Mouse (Mus musculus): ENCODE results near the gene Rnf10.
A peak's percentile ranks its signal among the peaks of the same experiment; 100 is the strongest.

Gene Rnf10

DNA sequence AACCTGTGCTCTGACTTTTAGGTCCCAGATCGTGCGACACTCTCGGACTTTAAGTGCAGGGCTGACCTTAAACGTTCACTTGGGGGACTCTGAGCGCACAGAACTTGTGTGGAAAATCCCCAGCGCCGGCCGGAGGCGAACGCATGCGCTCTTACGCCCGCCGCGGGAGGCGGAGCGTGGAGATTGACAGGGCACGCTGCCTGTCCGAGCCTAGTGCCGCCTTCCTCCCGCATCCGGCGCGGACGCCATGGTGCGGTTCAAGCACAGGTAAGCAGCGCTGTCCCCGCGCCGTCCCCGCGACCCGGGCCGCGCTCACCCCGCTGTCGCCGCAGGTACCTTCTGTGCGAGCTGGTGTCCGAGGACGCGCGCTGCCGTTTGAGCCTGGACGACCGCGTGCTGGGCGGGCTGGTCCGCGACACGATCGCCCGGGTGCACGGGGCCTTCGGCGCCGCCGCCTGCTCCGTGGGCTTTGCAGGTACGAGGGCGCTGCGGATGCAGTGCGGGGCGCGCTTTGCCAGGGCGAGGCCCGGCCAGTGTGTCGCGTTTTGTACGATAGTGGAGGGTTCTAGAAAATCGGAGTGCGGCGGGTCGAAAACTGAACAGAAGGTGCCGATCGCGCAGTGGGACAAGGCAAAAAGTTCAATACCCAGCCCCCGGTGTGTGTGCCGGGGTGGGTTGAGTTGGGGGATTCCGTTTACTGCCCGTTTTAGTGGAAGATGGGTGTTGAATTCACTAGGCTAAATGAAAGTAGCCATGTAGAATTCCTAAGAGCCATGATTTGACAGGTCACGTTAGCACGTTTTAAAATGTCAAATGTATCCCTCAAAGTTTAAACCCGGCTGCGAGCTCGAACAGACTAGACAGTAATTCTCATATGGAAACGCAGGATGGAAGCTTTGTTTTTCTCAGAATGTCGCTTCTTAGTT is 34.6 kb downstream of the Rnf10 start:
- DNase-seq (ENCODE audit: inconsistent age in 2 of 2, low spot score in 1 of 2) = peak; percentile 96 to 98

DNA sequence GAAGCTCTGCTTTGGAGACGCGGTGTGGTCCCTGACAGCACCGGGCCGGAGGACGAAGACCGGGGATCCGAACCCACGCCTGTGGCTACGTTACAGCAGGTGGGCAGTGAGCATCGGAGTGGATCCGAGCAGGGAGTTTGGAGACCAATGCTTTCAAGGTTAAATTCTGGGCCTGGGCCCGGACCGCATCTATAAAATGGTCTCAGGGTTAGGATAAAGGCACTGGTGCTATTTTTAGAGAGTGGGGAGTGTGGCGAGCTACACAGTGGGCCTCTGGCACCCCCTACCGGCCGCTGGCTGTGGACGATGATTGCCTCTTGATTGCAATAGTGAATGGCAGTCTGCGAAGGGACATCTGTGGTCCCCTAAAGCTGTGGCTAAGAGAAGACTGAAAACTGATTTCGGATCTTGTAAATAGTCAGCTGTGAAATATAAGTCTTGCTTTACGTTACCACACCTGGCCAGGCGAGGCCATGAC is 36.9 kb downstream of the Rnf10 start, which contains the start of gene Pop5:
Gene Pop5 (plus strand): TSS at position 51 of the 478 bp plus-strand sequence.
- DNase-seq (ENCODE audit: inconsistent age in 2 of 2, low spot score in 1 of 2) = peak; percentile 89 to 96

DNA sequence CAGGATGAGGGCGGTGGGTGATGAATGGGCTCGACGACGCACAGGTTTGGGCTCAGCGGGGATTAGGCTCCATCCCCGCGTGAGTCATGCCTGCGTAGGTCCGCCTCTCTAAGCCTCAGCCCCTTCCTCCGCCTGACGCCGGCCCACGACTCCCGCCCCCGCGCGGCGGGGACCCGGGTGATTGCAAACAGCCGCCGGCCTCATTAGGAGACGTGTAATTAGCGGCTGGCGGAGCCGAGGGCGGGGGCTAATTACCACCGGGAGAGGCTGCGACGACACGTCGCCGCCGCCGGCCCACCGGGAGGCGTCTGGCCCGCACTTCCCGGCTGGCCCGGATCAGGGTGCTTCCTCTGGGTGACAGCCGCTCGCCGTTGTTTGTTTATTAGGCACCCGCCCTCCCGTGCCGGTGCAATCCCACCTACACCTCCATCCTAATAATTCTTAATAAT is 37.4 kb downstream of the Rnf10 start:
- DNase-seq (ENCODE audit: inconsistent age in 2 of 2, low spot score in 1 of 2) = peak; percentile 86 to 92

DNA sequence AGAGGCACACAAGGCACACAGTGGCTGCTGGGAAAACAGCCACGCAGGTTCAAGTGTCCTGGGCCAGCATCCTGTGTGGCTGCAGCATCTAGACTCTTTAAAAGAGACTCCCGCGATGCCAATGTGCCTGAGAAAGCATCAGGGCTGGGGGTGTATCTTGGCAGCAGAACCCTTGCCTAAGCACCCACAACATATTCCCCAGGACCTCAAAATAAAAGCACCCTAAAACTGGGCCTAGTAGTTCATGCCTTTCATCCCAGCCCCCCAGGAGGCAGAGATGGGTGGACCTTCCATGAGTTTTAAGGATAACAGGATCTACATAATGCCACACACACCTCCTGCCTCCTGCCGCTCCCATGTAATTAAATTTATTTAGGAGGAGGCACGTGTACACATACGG is 38.2 kb downstream of the Rnf10 start:
- no peak for DNase-seq (ENCODE audit: inconsistent age in 2 of 2, low spot score in 1 of 2)

DNA sequence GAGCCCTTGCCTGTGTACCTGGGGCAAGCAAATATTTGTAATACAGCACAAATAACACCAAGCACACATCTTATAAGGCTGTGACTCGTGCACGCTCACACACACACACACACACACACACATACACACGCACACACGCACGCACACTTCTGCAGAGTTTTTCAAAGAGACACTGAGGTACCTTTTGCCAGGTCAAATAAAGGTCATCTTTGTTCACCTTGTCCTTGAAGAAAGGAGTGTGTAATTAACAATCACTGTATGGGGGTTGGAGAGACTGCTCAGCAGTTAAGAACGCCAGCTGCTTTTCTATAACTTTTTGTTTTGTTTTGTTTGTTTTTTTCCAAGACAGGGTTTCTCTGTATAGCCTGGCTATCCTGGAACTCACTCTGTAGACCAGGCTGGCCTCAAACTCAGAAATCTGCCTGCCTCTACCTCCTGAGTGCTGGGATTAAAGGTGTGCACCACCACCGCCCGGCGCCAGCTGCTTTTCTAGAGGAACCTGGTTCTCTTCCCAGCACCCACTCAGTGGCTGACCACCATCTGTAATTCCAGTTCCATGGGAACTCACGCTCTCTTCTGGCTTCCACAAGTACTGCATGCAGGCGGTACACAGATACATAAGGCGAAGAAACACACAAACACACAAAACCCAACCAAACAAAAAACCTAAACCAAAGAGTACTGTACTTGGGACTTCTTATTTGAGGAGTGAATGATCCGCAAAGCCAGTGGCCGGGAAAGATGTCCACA is 39.5 kb downstream of the Rnf10 start:
- DNase-seq (ENCODE audit: inconsistent age in 2 of 2, low spot score in 1 of 2) = no peak

DNA sequence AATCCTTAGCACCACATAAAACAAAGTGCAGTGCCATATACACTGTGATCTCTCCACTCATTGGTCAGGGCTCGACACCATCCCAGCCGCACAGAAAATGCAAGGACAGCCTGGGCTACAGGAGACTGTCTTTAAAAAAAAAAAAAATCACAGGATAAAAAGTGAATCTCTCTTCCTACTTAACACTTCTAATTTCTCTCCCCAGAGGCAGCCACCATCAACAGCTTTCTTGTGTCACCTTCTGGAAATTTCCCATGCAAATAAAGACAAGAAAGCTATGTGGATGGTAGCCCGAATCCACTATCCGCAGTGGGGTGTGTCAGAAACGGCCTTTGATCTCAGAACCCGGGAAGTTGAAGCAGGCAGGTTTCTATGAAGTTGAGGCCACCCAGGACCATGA is 40.2 kb downstream of the Rnf10 start:
- no peak for DNase-seq (ENCODE audit: inconsistent age in 2 of 2, low spot score in 1 of 2)

DNA sequence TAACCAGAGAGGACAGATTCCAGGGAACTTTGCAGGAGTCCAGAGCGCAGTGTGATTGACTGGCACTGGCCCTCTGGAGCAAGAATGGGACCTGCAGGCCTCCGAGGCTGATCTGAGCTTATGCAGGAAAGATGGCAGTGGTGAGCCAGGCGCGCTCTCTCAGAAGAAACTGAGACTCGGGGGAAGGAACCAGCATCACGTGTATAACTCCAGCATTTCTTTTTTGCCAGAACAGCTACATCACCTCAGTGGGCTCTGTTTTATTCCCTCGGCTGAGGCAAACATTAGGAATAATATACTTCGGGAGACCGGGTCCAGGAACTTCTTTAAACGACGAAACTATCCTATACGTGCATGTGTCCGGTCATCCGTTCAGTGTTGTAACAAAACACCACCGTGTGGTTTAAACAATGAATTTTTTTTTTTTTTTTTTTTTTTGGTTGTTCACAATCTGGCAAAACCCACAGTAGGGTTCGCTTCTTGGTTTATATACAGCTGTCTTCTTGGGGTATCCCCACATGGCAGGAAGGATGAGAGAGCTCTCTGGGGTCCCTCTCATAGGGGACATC is 41.1 kb downstream of the Rnf10 start:
- DNase-seq (ENCODE audit: inconsistent age in 2 of 2, low spot score in 1 of 2) = no peak

DNA sequence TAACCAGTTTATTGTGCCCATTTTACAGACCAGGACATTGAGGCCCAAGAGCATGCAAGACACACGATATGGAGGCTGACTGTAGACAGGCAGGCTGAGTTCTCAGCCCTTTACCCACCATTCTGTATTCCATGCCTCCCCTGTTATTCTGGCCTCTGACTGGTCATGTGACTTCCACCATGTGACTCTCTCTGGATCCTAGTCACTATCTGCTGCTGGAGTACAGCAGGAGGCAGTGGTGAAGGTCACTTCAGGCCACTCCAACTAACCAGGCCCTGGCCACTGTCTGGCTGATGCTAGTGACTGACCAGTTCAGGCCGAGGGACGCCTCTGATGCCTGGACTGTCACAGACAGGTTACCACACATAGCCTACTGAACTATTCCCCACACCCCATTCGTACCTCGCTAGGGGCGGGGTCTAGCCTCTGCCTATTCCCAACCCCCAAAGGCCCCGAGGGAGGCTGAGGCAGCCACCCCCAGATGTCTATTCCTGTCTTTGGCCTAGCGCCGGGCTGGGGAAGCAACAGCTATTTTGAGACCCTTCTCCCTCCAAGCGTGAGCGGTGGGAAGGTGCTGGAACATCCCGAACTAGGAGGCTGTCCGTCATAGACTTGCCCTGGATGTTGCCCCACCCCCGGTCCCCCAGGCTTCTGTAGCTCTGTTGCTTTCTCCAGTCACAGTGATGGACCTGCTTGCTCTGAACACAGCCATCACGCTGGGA is 41.7 kb downstream of the Rnf10 start:
- no peak for DNase-seq (ENCODE audit: inconsistent age in 2 of 2, low spot score in 1 of 2)

DNA sequence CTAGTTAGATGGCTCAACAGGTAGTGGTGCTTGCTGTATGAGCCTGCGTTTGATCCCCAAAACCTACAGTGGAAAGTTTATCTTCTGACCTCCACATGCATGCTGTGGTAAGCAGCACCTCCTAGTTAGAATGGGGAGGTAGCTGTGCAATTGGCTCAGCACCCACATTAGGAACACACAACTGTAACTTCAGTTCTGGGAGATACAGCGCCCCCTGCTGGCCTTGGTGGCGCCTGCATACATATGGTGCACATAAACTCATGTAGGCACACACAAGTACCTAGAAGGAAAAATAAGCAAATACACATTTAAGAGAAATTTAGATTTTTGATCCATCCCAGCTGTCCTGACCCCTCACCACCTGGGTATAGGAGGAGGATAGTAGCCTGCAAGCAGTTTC is 50.2 kb downstream of the Rnf10 start:
- DNase-seq (ENCODE audit: inconsistent age in 2 of 2, low spot score in 1 of 2) = no peak

DNA sequence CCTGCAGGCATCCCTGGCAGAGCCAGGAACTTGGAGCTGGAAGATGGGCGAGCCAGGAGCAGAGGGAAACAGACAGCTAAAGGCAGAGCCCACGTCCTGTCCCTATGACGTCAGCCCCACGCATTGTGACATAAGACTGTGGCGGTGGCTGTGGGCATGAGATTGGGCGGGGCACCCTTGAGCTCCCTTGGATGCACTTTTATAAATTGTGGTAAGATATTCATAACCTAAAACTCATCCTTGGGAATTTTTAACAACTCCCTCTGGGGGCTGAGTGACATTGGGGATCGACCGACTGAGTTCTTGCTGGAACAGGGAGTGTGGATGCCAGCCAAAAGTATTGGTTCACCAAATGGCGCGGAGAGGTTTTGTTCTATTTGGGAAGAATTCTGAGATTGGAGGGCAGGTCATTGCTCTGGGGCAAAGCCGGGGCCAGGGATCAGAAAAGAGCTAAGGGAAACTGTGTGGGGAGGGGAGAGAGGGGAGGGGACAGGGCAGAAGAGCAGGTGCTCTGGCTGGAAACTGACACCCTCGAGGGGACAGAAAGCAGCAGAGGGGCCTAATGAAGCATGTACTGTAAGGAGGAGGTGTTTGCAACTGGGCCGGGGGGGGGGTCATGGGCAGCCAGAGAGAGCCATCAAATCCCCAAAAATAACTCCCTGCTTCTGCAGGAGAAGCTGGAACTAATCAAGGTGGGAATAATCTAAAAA is 51.6 kb downstream of the Rnf10 start:
- no peak for DNase-seq (ENCODE audit: inconsistent age in 2 of 2, low spot score in 1 of 2)

DNA sequence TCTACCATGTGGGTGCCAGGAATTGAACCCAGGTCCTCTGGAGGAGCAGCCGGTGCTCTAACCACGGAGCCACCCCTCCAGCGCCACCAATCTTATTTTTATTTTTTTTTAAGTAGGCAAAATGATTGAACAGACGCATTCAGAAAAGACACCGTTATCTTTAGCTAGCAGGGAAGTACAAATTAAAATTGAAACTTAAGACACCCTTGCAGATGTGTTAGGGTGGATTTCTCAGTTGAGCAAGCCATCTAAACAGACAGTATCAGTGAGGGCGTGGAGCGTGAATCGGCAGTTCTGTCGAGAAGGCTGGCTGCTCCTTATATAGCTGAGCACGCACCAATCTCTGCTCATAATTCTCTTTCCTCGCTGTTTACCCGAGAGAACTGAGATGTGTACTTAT is 54.7 kb downstream of the Rnf10 start:
- DNase-seq (ENCODE audit: inconsistent age in 2 of 2, low spot score in 1 of 2) = no peak

DNA sequence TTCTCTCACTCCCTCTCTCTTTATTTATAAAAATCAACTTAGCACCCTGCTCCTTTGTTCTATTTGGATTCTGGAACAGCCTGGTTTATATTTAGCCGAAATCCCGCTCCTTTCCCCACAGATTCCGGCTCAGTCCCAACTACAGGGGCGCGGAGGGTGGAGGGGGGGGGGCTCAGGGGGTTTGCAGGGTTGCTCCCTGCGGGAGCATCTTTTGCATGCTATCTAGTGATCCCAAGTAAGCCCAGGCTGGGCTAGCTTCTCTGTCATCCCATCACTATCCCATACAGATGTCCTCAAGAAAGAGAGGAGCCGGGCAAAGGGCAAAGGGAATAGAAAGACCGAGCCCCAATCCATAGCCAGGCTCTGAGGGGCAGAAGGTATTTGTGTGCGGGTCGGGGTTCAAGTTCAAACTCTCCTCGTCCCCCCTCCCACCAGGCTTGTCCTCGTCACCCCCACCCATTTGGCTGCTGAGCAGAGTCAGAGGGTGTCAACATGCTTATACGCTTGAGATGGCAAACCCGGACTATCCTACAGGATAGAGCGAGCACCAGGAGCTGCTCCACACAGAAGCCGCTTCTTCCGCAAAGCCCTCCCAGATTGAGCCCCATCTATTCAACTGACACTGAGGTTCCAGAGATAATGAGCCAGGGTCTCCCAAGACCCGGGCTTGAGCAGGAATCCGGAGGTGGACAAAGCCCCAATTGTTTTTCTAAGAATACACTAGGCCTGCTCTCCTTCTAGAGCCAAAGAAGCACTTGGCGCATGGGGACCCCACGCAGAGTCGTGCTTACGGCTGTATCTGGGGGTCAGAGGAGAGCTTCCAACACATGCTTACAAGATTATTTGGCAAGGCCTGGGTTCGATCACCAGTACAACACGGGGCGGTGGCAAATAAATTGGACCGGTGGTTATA is 57.2 kb downstream of the Rnf10 start:
- DNase-seq (ENCODE audit: inconsistent age in 2 of 2, low spot score in 1 of 2) = no peak

DNA sequence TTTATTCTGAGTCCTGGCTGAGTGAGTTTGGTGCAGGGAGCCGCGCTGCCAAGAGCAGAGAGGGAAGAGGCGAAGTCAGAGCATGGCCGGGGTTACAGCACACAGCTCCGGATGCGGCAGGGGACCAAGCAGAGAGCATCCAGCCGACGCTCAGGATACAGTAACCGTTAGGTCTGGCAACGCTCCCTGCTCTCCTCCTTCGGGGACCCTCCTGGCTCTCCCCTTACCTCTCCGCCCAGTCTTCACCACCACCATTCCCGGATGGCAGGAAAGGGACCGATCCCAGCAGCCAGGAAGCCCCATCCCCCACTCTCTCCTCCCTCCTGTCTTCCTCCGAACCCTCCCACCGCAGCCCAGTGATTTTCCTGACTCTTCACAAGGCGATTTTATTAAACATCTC is 57.8 kb downstream of the Rnf10 start:
- no peak for DNase-seq (ENCODE audit: inconsistent age in 2 of 2, low spot score in 1 of 2)

DNA sequence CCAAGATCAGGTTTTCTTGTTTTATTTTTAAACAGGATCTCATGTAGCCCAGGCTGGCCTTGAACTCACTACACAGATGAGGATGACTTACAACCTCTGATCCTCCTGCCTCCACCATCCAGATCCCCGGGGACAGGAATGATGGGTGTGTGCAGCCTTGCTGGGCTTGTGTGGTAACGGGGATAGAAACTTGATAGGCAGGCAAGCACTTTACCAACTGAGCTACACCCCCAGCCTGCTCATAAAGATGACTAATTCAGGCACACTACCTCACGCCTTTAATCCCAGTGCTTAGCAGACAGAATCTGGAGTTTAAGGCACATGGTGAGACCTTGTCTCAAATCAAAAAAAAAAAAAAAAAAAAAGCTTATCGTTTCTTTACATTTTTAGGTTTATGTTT is 59.8 kb downstream of the Rnf10 start:
- DNase-seq (ENCODE audit: inconsistent age in 2 of 2, low spot score in 1 of 2) = peak in 1 of 2 experiments; percentile 42

DNA sequence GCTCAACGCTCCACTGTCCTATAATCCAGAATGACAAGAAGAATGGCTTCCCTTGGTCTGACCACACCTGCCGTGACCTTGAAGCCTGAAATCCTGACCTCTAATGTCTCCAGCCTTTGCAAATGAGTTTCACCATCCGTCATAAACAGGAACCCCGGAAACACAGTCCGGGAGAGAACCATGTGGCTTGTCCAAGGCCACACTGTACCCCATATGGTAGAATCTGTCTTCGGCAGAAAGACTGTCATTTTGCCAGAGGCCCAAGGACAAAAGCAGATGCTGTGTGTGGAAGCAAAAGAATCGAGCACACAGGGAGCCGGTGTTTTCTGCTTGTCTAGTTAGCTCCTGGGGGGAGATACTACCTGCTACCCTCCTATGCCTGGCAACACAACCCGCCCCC is 60.2 kb downstream of the Rnf10 start:
- DNase-seq (ENCODE audit: inconsistent age in 2 of 2, low spot score in 1 of 2) = peak; percentile 75

DNA sequence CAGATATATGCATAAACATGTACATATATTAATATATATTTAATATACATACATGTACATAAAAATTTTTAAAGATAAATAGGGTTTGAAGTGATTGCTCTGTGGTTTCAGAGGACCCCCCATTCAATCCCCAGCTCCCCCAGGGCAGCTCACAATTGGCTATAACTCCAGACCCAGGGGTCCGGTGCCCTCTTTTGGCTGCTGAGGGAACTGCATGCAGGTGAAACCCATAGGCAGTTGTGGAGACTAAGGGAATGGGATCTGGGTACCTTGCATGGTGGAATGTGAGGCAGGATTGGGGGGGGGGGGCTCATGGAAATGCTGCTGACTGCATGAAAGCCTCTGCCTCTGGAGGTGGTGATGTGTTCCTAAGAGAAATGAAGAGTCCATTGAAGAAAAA is 62.3 kb downstream of the Rnf10 start:
- peak in 1 of 2 experiments; percentile 73 for DNase-seq (ENCODE audit: inconsistent age in 2 of 2, low spot score in 1 of 2)

DNA sequence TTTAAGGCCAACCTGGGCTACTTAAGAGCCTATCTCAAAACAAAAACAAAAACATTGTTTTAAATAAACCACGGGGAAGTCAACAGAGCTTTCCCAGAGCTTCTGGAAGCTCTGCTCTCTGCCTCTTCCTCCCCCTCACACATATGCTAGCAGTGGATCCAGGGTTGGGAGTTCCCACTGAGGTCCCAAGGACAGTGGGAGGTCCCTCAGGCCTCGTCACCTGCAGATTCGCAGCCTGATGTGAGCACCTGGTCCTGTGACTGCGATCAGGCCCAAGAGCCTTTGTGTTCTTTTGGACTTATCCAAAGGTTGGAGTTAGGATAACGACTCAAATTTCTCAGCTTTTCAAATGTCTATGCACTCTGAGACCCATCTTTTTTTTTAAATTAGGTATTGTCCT is 64.1 kb downstream of the Rnf10 start:
- no peak for DNase-seq (ENCODE audit: inconsistent age in 2 of 2, low spot score in 1 of 2)

DNA sequence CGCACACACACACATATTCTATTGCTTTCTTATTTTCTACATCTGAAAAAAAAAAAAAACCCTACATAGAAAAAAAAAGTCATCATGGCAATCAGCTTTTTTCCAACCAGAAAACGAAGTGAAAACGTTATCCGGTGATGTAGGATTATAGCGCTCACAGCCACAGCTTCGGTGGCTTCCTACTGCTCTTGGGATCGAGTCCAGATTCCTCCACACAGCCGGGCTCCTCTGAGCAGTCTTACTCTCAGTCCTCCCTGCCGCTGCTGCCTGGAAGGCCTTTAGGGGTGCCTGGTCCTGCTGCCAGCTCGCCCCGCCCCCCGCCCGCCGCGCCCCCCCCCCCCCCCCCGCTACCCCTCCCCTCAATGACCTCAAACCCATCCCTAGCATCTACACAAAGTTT is 64.8 kb downstream of the Rnf10 start:
- no peak for DNase-seq (ENCODE audit: inconsistent age in 2 of 2, low spot score in 1 of 2)

DNA sequence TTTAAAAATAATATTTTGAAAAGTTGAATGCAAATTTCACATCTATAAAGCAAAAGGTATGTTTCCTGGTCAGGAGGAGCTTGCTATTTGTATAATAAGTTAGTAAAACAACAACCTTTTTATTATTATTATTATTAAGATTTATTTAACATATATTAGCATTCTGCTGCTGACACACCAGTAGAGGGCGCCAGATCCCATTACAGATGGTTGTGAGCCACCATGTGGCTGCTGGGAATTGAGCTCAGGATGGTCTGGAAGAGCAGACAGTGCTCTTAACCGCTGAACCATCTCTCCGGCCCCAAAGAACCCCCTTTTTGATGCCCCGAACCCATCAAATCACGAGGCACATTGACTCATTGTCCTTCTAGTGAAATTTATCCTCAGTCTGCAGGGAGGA is 65.5 kb downstream of the Rnf10 start:
- no peak for DNase-seq (ENCODE audit: inconsistent age in 2 of 2, low spot score in 1 of 2)

Measured in adrenal gland, adult (tissue).